Mouse (Mus musculus) small intestine, adult 2 months (tissue): ENCODE data around the gene Xlr3a. TPM values are rescaled to one million over a fixed set of nuclear protein-coding genes. Genes with fewer than 3 reads are reported as not detected.
"Not testable (repeated sequence)": the region's sequence is repeated elsewhere in the genome, so short reads cannot be mapped to it uniquely, and the experiment has no call there.

Experiments
- H3K27ac ChIP-seq: fragments of 200-500 bp; 2 replicates; pipeline ENCODE4 v1.5.1; 2012; ENCODE audit warnings: low read depth, low read length, control low read depth, inconsistent platforms; ENCODE audit not compliant: insufficient read depth
- H3K27me3 ChIP-seq: fragments of 200-500 bp; 2 replicates; pipeline ENCODE4 v1.6.1; 2012; ENCODE audit warnings: mild to moderate bottlenecking, moderate library complexity, low read length, inconsistent platforms; ENCODE audit not compliant: control insufficient read depth, insufficient read depth
- H3K36me3 ChIP-seq: fragments of 200-500 bp; 2 replicates; pipeline ENCODE4 v1.6.1; 2012; ENCODE audit warnings: mild to moderate bottlenecking, low read length, control low read depth, inconsistent platforms; ENCODE audit not compliant: control insufficient read depth, insufficient read depth
- H3K4me1 ChIP-seq: fragments of 200-500 bp; 2 replicates; pipeline ENCODE4 v1.6.1; 2012; ENCODE audit warnings: low read length, inconsistent platforms, mixed read lengths; ENCODE audit not compliant: control insufficient read depth, insufficient read depth, insufficient read length
- H3K4me3 ChIP-seq: fragments of 200-500 bp; 2 replicates; pipeline ENCODE4 v1.5.1; 2012; ENCODE audit warnings: low read depth, mild to moderate bottlenecking, control low read depth, inconsistent platforms, low read length, moderate library complexity
- CTCF ChIP-seq: fragments of 200-500 bp; IDR thresholded peaks from 2 replicates; pipeline ENCODE4 v1.5.1; 2012; ENCODE audit warnings: low read depth, mild to moderate bottlenecking, control low read depth, inconsistent platforms, low read length, moderate library complexity, mixed read lengths; ENCODE audit not compliant: insufficient replicate concordance, insufficient read length; ENCODE audit errors: extremely low read depth
- WGBS: fragments of 180-500 bp; shearing (Covaris S2); methylation state at CpG from one replicate; pipeline ENCODE4 v1.1.7; 2018; 5-methylcytosine and 5-hydroxymethylcytosine counted together
- polyA plus RNA-seq: library from polyadenylated mRNA; depleted of rRNA; stranded (reverse); fragments of >200 nt; gene quantifications from 2 replicates; pipeline ENCODE4 v1.2.3, GENCODE M21; 2012; rRNA removed

Xlr3a gene
- 0.38 TPM in 1 of 2 replicates, not detected in the other for polyA plus RNA-seq

- not testable (repeated sequence) for H3K27me3 ChIP-seq, H3K27ac ChIP-seq, H3K4me1 ChIP-seq, H3K4me3 ChIP-seq, H3K36me3 ChIP-seq
- WGBS = 66% methylated on average over 13 of the region's 13 CpGs
Measured at GRCm38 (mm10) chrX:73096941-73097508, at the start of gene Xlr3a. TSS of gene Xlr3a (minus strand) at chrX:73097095.

- H3K4me1 ChIP-seq, H3K4me3 ChIP-seq, H3K27ac ChIP-seq, H3K27me3 ChIP-seq, H3K36me3 ChIP-seq: not testable (repeated sequence)
- WGBS = no CpG with 5 or more reads among the region's 7 CpGs
Measured at GRCm38 (mm10) chrX:73143218-73143618, 46.3 kb upstream of the Xlr3a start.

- not testable (repeated sequence) for H3K4me1 ChIP-seq, H3K4me3 ChIP-seq, H3K27ac ChIP-seq, H3K36me3 ChIP-seq, H3K27me3 ChIP-seq
- no CpG with 5 or more reads among the region's 12 CpGs for WGBS
Measured at GRCm38 (mm10) chrX:73122859-73123829, 26.2 kb upstream of the Xlr3a start.

GRCm38 (mm10) chrX:73116747-73117146 lies 19.9 kb upstream of the Xlr3a start, which contains the start of gene Gm14685:
TSS of gene Gm14685 (plus strand) at chrX:73117047.
- not testable (repeated sequence) for H3K27ac ChIP-seq, H3K36me3 ChIP-seq, H3K4me3 ChIP-seq, H3K4me1 ChIP-seq, H3K27me3 ChIP-seq
- no CpG with 5 or more reads among the region's 7 CpGs for WGBS

DNA sequence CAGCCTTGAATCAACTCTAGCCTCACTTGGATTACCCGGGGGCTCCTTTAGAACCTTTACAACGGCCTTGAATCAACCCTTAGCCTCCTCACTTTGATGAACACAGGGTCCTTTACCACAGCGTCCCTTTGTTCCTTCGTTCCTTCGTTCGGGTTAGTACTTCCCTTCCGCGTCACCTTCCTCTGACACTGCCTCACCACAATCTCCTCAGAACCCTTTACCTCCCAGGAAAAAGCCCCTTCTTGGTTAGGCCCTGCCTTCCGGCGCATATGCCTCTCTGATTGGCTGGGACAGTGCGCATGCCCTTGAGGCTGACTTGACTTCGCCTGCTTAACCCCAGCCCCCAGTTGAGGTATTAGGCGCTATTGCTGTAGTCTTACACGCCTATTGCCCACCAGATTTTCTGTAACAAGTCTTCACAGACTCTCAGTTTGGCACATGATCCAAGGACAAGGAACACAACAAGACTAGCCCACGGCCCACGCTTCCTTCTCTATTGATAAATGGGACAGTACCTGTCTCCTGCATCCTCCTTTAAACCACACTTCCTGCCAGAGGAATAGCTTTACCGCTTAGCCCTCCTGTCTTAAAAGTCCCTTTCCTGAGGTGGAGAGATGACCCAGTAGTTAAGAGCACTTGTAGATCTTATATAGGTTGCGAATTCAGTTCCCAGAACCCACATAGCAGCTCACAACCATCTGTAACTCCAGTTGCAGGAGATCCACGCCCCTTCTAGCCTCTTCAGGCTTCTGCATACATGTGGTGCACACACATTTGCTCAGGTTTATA lies 14.4 kb downstream of the Xlr3a start, which contains the start of gene Xlr4a:
Xlr4a (minus strand) TSS at position 212 of the 789 bp plus-strand sequence.
- 83% methylated on average over 19 of the region's 19 CpGs for WGBS
- H3K27ac ChIP-seq, H3K36me3 ChIP-seq, H3K4me3 ChIP-seq, H3K27me3 ChIP-seq, H3K4me1 ChIP-seq: not testable (repeated sequence)

GRCm38 (mm10) chrX:73066765-73067312 lies 30.1 kb downstream of the Xlr3a start:
- not testable (repeated sequence) for H3K4me3 ChIP-seq, H3K36me3 ChIP-seq, H3K4me1 ChIP-seq, H3K27me3 ChIP-seq, H3K27ac ChIP-seq
- WGBS = 50% methylated on average over 3 of the region's 5 CpGs

- Histone ChIP-seq H3K27ac (no peak within 1 kb of the TSS), H3K4me3 (no peak within 1 kb of the TSS), H3K27me3 (no peaks in the 10 kb centered on the region), H3K36me3 (no peaks in the 10 kb centered on the region), H3K4me1 (no peaks in the 10 kb centered on the region)
- WGBS = 32% methylated on average over 7 of the region's 7 CpGs
- no peak for TF ChIP-seq CTCF
Measured at GRCm38 (mm10) chrX:73064415-73064793, 32.5 kb downstream of the Xlr3a start, which contains the start of gene Pnma3. TSS of gene Pnma3 (plus strand) at chrX:73064787.
